Mouse (Mus musculus) layer of hippocampus, adult 2 months (tissue): ENCODE measurements around the gene Chpf2. TPM values are rescaled to one million over a fixed set of nuclear protein-coding genes. Genes with fewer than 3 reads are reported as not detected.
A peak's percentile ranks its signal among the peaks of the same experiment; 100 is the strongest.

ENCODE experiments used
- DNase-seq, 2 experiments: peaks; one replicate each; pipeline ENCODE4 v3.0.0; 2022; ENCODE audit warnings: low spot score in 2 of 2
- H3K27ac ChIP-seq: fragments of 200-600 bp; 2 replicates; pipeline ENCODE4 v1.8.1; 2022
- H3K4me3 ChIP-seq: fragments of 200-600 bp; 2 replicates; pipeline ENCODE4 v1.8.1; 2022; ENCODE audit warnings: mild to moderate bottlenecking
- CTCF ChIP-seq: fragments of 200-600 bp; conservative IDR thresholded peaks from 2 replicates; pipeline ENCODE4 v1.8.1; 2022; ENCODE audit warnings: antibody characterized with exemption, mild to moderate bottlenecking, moderate library complexity
- microRNA-seq, 2 experiments: library from miRNA; unstranded; fragments of <30 nt; microRNA quantifications; one replicate each; pipeline ENCODE4 v1.2.0; 2021
- total RNA-seq, 2 experiments: library from RNA; stranded (reverse); gene quantifications; 2 replicates each; pipeline ENCODE4 v1.2.3; 2021

Chpf2 gene
- total RNA-seq, 2 experiments from 2014 or later = 63.6 to 66.7 TPM

GRCm38 (mm10) chr5:24639081-24639480 is 52.5 kb downstream of the Chpf2 start:
- Histone ChIP-seq H3K27ac (no peak overlapping the region), H3K4me3 (no peak overlapping the region)
- peak in 1 of 2 experiments; percentile 35 for DNase-seq
- TF ChIP-seq CTCF = no peak

Small RNAs within 50 kb of the gene (microRNA-seq; reads per million reads assigned to microRNA genes)
- gene Mir671 = 1,663 to 1,689 reads per million in 2 experiments

Other genes with a start within 250 kb of the Chpf2 start
- 10 to 100 TPM; 21.7 to 23.6 TPM for gene Kcnh2, start 235.1 kb upstream of the Chpf2 start, total RNA-seq
- gene Nos3, start 221.9 kb upstream of the Chpf2 start, total RNA-seq = 1 to 10 TPM; 6.6 to 7.8 TPM
- gene Atg9b, start 194.6 kb upstream of the Chpf2 start, total RNA-seq = 1 to 10 TPM; 3.0 to 3.2 TPM
- 10 to 100 TPM; 50.8 to 57.0 TPM for gene Abcb8, start 193.1 kb upstream of the Chpf2 start, total RNA-seq
- under 1 TPM; 0.20 to 0.39 TPM for gene Asic3, start 173.3 kb upstream of the Chpf2 start, total RNA-seq
- 100 to 1,000 TPM; 118 to 136 TPM for gene Cdk5, start 163.2 kb upstream of the Chpf2 start, total RNA-seq
- gene Slc4a2, start 162.9 kb upstream of the Chpf2 start, total RNA-seq = 10 to 100 TPM; 32.5 to 37.6 TPM
- gene Fastk, start 141.5 kb upstream of the Chpf2 start, total RNA-seq = 100 to 1,000 TPM; 127 to 130 TPM
- 10 to 100 TPM; 22.2 to 22.5 TPM for gene Tmub1, start 138.9 kb upstream of the Chpf2 start, total RNA-seq
- 100 to 1,000 TPM; 651 to 655 TPM for gene Agap3, start 134.6 kb upstream of the Chpf2 start, total RNA-seq
- gene Gbx1, start 59.5 kb upstream of the Chpf2 start, total RNA-seq = under 1 TPM in 1 of 2 experiments, not detected in 1; 0.10 TPM
- gene Asb10, start 45.8 kb upstream of the Chpf2 start, total RNA-seq = under 1 TPM in 1 of 2 experiments, not detected in 1; 0.31 TPM
- not detected for gene 4931409K22Rik, start 29.9 kb upstream of the Chpf2 start, total RNA-seq
- 10 to 100 TPM; 75.9 to 81.4 TPM for gene Abcf2, start 9.3 kb upstream of the Chpf2 start, total RNA-seq
- gene Smarcd3, start 37.7 kb downstream of the Chpf2 start, total RNA-seq = 10 to 100 TPM; 88.7 to 90.9 TPM
- gene Nub1, start 98.8 kb downstream of the Chpf2 start, total RNA-seq = 10 to 100 TPM; 65.9 to 69.0 TPM
- gene Wdr86, start 144.0 kb downstream of the Chpf2 start, total RNA-seq = 1 to 10 TPM in 1 of 2 experiments, under 1 TPM in 1; 0.44 to 1.4 TPM
- not detected for gene Crygn, start 171.3 kb downstream of the Chpf2 start, total RNA-seq